Mouse (Mus musculus): ENCODE data around the gene Ubxn11.

DNA sequence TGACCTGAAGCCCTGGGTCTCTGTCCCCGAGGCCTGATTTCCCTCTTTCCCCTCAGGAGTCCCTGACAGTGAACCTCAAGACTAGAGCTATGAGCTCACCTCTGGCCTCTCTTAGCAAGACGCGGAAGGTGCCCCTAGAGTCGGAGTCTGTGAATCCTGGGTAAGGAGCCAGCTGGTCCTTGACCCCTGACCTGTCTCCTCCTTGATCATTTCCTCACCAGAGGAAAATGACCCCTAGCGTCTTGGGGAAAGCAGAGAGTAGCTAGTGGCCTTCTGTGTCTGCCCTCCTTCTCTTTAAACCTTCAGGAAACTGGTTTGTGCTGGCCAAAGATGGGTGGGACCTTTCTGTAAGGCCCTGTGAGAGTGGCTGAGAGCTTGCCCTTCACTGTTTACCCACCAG is 5.8 kb downstream of the Ubxn11 start:
- no peak for TF ChIP-seq CTCF (IDR thresholded peaks at IDR 0.05; ENCODE audit: extremely low read depth, insufficient read depth, insufficient read length, insufficient replicate concordance)
- no peak for TF ChIP-seq POLR2A (IDR thresholded peaks at IDR 0.05; ENCODE audit: low read depth, low read length)

Measured in spleen, adult 2 months (tissue).